Mouse (Mus musculus): ENCODE measurements around the gene Tmod2. TPM values are rescaled to one million over a fixed set of nuclear protein-coding genes. Genes with fewer than 3 reads are reported as not detected.
"Not testable (repeated sequence)": the region's sequence is repeated elsewhere in the genome, so short reads cannot be mapped to it uniquely, and the experiment has no call there.

Tmod2 gene
- polyA plus RNA-seq, 3 experiments from 2014 or later = 0.04 to 0.09 TPM; not detected in 1

DNA sequence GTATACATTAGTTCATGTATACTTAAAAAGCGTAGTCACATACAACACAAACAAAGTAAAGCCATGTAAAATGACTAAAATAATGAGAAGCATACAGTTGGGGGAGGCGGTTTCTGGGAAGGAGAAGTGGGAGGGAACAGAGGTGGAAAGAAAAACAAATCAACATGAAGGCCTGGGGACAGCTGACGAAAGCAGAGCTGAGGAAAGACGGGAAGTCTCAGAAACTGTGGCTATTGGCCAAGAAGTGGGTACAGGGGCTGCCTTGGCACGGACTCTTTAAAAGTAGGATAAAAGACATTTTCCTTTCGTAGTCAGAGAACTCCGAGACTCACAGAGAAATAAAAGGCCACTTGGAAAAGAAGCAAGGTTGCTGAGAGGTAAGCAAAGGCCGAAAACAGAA lies 62.1 kb downstream of the Tmod2 start:
- no peak for ATAC-seq

DNA sequence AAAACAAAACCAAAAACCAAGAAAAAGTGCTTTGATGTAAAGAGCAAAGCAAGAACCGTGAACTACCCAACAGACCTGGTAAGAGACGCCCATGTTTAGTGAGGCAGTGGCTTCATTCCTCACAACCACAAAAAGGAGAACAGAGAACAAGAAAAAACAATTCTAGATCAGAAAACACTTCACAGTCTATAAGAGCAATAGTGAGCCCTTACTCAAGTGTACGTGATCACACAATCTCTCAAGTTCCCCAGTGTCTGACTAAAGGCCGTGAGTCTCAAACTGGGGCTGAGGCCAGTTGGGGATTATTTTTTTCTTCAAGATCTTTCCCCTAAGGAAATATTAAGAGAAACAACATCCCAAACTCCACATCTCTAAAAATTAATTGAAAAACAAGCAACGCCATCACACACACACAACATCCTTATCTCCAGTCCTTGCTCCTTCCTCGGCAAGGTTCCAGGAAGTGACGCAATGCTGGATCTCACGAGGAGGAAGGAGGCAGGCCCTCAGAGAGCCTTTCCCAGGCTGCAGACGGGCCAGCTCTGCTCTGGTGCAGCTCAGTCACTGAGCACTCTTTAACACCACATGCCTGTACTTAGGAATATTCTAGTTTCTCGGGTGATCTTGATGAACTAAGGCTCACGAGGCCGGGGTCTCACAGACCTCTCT lies 64.1 kb downstream of the Tmod2 start:
- ATAC-seq = no peak

DNA sequence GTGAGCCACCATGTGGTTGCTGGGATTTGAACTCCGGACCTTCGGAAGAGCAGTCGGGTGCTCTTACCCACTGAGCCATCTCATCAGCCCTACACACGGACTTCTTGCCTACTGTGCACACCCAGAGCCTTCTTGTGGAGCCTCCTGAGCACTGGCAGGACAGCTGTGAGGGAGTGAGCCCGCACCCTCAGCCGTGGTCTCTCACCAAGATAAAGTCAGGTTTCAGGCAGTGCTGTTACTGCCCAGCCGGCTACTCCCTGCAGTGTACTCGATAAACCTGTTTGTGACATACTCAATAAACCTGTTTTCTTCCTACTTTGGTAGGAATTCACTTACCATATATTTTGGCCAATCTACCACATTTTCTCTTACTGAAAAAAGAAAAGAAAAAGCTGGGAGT lies 65.6 kb downstream of the Tmod2 start:
- no peak for ATAC-seq

DNA sequence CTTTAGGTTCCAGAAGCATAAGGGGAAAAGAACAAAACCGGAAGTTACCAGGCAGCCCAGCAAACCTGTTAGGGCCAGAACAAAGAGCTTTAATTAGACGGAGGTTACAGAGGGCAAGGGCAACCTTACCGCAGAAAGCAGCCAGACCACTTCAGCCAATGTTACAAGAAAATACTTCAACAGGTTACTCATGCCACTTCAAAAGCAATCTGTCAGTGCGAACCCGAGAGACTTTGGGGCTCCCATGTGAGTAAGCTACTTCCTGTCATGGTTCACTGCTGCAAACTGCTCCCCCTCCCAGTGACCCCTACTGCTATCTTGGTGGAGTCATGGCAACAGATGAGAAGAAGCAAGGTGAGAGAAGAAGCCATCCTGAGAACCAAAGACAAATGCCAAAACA lies 69.6 kb downstream of the Tmod2 start:
- ATAC-seq = peak; percentile 86

DNA sequence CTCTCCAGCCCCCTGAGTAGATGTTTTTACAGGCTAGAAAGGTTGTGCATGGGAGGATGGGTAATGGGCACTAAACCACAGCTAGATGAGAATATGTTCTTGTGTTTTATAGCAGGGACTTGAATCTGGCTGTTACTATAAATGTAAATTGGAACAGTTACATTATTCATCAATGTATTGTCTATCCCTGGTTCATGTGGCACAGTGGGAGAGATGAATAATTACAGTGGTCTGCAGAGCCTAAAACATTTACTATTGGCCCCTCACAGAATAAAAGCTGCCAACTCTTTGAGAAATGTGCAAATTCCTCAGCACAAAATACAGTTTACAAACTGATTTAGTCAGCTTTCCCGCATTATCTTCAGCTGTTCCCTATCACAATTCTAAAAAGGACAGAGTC lies 74.7 kb downstream of the Tmod2 start:
- ATAC-seq = no peak

DNA sequence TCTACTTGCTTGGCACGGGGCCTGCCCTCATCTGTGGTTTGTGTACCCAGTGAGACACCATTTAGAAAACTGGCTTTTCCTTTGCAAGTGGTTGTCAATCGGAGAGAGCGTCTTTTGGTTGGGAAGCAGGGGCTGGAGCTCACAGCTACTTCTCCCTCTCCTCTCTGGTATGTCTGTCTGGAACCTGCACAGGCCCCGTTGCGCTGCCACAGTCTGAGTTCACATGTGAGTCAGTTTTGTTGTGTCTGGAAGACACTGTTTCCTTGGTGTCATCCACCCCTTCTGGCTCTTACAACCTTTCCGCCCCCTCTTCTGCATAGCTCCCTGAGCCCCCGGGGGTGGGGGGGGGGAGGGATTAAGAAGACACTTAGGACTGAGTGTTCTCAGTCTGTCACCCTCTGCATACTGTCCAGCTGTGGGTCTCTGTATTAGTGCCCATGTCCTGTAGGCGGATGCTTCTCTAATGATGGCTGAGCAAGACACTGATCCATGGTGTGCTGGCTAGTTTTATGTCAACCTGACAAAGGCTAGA lies 76.6 kb downstream of the Tmod2 start:
- ATAC-seq = no peak

DNA sequence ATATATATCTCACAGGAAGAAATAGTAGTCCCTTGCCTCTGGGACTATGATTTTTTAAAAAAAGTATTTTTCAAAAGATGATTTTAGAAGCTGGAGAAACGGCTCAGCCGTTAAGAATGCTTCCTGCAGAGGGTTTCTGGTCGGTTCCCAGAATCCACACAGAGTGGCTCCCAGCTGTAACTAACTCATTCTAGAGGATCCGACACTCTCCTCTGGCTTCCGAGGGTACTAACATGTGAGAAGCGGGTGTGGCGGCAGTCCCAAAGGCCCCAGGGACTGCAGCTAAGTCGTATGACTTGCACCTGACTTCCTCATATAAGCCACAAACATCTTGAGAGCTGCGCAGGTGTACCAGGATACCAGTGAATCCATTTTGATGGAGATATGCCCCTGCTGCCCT lies 78.1 kb downstream of the Tmod2 start:
- not testable (repeated sequence) for ATAC-seq

DNA sequence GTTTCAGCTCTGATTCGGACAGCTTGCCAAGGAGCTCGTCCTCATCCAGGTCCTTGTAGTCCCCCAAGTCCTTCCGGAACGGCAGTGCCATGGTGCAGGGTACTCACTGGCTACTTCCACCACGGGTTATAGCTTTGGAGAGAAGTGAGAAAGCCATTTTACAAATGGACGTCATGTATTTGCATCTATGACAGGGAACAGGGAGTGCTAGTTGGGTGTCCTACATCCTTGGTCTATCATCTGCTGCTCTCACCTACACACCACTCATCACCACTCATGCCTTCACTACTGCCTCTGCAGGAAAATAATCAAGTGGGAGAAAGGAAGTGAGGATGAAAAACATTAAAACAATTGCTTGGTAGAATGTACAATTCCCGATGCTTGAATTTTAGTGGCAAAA lies 78.7 kb downstream of the Tmod2 start:
- ATAC-seq = no peak

DNA sequence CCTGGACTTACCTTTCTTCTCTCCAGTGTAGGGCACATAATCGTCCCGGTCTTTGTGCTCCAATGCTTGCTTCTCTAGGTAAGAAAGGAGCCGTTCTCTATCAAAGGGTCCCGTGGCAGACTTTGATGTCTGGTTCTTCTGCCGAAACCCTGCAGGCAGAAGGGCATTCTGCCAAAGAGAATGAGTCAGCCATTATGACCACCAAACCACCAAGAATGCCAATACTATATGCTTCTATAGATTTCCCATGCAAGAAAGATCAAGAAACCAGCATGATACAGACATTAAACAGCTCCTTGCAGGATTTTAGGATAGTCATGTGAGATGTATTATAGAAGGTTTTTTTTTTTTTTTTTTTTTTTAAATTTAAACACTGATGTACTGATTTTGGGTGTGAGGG lies 81.8 kb downstream of the Tmod2 start:
- no peak for ATAC-seq

DNA sequence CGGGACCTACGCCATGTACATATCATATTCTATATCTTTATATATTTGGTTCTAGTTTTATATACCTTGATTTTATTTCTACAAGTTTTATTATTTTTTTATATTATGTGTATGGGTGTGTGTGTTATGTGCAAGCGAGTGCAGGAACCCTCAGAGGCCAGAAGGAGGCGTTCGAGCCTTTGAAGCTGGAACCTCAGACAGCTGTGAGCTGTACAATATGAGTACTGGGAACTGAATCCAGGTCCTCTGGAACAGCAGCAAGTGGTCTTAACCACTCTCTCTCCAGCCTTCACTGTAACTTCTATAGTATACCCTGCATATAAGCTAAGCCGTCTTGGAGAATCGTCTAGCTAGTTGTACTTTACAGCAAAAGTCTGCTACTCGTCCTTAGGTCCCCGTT lies 83.0 kb downstream of the Tmod2 start:
- ATAC-seq = no peak

DNA sequence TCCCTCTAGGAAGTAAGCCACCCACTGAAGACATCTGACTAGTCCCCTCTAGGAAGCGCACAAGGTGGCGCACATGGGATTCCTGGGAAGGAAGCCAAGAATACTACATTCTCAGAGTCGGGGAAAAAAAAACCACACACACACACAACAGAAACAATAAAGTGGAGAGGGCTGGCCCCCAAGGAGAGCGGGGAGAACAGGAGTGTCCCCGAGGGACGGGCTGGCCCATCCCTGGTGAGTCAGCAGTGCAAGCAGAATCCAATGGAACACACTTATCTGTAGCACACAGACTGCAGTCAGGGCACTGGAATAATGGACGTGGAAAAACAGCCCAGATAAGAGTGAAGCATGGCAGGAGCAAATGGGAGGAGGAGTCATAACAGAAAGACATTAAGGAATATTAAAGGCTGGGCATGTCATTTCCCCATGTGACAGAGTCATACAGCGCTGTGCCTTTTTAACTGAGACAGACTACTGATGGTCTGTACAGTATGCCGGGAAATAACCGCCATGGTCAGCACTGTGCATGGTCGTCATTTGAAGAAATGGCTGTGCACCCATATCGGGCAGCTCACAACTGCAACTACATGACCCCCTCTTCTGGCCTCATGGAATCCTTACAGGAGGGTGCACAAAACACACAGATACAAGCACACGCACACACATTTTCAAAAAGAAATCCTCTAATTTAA lies 83.6 kb downstream of the Tmod2 start:
- ATAC-seq = no peak

DNA sequence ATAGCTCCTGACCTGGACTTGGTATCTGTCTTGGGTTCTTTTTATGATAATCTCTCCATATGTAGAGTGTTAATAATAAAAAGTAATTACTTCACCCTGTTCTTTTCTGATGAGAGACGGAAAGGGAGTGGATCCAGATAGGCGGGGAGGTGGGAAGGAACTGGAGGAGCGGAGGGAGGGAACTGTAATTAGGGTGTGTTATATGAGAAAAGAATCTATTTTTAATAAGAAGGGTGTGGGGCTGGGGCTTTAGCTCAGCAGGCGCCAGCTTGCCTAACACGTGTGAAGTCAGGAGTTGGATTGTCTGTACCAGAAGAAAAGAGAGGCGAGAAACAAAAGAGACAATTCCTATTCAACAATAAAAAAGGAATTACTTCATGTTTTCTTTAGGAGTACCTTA lies 87.5 kb downstream of the Tmod2 start:
- no peak for ATAC-seq

DNA sequence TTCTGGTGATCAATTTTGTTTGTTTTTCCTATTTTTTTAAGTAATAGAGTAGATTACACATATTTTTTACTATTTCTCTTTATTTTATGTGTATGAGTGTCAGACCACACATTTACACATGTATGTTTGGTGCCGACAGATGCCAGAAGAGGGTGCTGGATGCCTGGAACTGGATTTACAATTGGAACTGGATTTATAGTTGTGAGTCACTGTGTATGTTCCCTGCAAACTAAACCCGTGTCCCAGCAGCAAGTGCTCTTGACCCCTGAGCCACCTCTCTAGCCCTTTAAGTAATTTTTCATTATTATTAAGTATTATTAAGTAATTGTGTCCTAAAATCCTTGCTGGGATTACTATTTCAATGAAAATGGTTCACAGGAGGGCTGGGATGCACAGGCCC lies 88.9 kb downstream of the Tmod2 start:
- no peak for ATAC-seq

DNA sequence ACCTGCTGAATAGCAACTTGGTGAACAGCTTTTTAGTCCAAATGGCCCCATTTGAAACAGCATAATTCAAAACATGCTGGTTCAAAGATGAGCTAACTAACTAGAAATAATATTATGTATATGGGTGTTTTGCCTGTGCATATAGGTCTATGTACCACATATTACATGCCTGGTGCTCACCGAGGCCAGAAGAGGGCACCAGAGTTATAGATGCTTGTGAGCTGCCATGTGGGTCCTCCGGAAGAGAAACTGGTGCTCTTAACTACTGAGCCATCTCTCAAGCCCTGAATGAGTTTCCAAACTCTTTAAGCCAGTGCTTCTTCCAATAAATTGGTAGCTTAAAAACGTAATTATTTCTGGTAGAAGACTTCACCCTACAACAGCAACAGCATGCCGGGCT lies 89.3 kb downstream of the Tmod2 start:
- peak; percentile 50 for ATAC-seq

DNA sequence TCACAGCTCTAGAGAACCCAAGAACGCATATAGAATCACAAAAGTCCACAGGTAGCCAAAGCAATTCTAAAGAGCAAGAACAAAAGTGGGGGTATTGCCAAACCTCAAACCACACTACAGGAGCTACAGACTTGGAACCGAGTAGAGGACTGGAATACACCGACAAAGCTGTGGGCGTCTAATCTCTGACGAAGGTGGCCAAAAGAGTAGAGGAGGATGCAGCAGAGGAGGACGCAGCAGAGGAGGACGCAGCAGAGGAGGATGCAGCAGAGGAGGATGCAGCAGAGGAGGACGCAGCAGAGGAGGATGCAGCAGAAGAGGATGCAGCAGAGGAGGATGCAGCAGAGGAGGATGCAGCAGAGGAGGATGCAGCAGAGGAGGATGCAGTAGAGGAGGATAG lies 90.2 kb downstream of the Tmod2 start:
- ATAC-seq = no peak

DNA sequence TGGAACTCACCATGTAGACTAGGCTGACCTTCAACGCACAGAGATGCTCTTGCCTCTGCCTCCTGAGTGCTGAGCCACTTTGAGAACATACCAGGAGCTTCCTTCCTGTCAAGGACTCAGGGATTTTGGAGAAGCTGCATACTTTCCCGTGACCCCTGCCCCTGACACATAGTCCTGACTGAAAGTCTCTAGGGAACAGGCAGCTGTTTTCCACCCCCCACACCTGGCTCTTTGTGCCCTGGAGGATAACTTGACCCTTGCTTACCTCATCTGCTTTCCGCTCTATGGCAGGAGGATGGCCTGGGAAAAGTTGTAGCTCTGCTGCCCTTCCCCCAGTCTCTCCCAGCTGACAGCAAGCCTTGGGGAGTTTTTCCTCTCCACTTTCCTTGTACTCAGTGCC lies 93.4 kb downstream of the Tmod2 start:
- no peak for ATAC-seq

Other genes with a start within 250 kb of the Tmod2 start
- gene Mapk6, start 201.3 kb downstream of the Tmod2 start, polyA plus RNA-seq (2017; shearing (Covaris generic)) = 10 to 100 TPM; 34.8 to 50.4 (median 39.5) TPM
- gene Leo1, start 169.8 kb downstream of the Tmod2 start, polyA plus RNA-seq (2017; shearing (Covaris generic)) = 10 to 100 TPM; 29.1 to 46.7 (median 39.9) TPM
- gene Tmod3, start 51.7 kb downstream of the Tmod2 start, polyA plus RNA-seq (2017; shearing (Covaris generic)) = 100 to 1,000 TPM; 142 to 214 (median 146) TPM
- gene Lysmd2, start 14.4 kb upstream of the Tmod2 start, polyA plus RNA-seq (2017; shearing (Covaris generic)) = 1 to 10 TPM; 4.9 to 6.1 (median 5.9) TPM
- gene Scg3, start 72.7 kb upstream of the Tmod2 start, polyA plus RNA-seq (2017; shearing (Covaris generic)) = not detected
- not detected for gene Bmp5, start 164.0 kb upstream of the Tmod2 start, polyA plus RNA-seq (2017; shearing (Covaris generic))

Measured in inflammation-experienced regulatory T-cells, adult 6 months (primary cell).